Mouse (Mus musculus) kidney, embryonic 16.5 days (tissue): Measurements from ENCODE around the gene Actn1. TPM values are rescaled to one million over a fixed set of nuclear protein-coding genes. Genes with fewer than 3 reads are reported as not detected.

Experiments used
- ATAC-seq: fragments of 200-750 bp; cut with Nextera tagmentation; 2 replicates; pipeline ENCODE4 v1.8.0; 2017; ENCODE audit warnings: moderate TSS enrichment; ENCODE audit not compliant: low FRiP score, low TSS enrichment
- H3K27ac ChIP-seq: fragments of 300-500 bp; sonication (generic); 2 replicates; pipeline ENCODE4 v1.5.1; 2014; ENCODE audit warnings: low read length
- H3K27me3 ChIP-seq: fragments of 300-500 bp; sonication (generic); 2 replicates; pipeline ENCODE4 v1.6.1; 2014; ENCODE audit warnings: low read length, control low read depth, mixed read lengths; ENCODE audit not compliant: insufficient read depth
- H3K36me3 ChIP-seq: fragments of 300-500 bp; sonication (generic); 2 replicates; pipeline ENCODE4 v1.6.1; 2014; ENCODE audit warnings: low read length, control low read depth, mixed read lengths; ENCODE audit not compliant: insufficient read depth
- H3K4me1 ChIP-seq: fragments of 300-500 bp; sonication (generic); 2 replicates; pipeline ENCODE4 v1.6.1; 2014; ENCODE audit warnings: low read length, control low read depth, mixed read lengths; ENCODE audit not compliant: insufficient read depth
- H3K4me2 ChIP-seq: fragments of 300-500 bp; sonication (generic); replicated peaks from 2 replicates; pipeline ENCODE4 v1.6.1; 2014; ENCODE audit warnings: low read depth, low read length
- H3K4me3 ChIP-seq: fragments of 300-500 bp; sonication (generic); 2 replicates; pipeline ENCODE4 v1.5.1; 2014; ENCODE audit warnings: mild to moderate bottlenecking, low read length
- H3K9ac ChIP-seq: fragments of 300-500 bp; sonication (generic); replicated peaks from 2 replicates; pipeline ENCODE4 v1.6.1; 2014; ENCODE audit warnings: low read length
- H3K9me3 ChIP-seq: fragments of 300-500 bp; sonication (generic); 2 replicates; pipeline ENCODE4 v1.6.1; 2016; ENCODE audit warnings: low read length, control low read depth
- WGBS: fragments of 180-500 bp; shearing (Covaris S2); extraction: QIAGEN DNeasy Blood & Tissue Kit; methylation state at CpG from one replicate; pipeline ENCODE4 v1.1.7; 2014; 5-methylcytosine and 5-hydroxymethylcytosine counted together
- polyA plus RNA-seq: library from polyadenylated mRNA; unstranded; fragments of >200 nt; fragmentation: Nextera tagmentation; extraction: Ambion mirVana; gene quantifications from 2 replicates; pipeline ENCODE4 v1.2.1, GENCODE M21; 2015

Actn1 gene
- polyA plus RNA-seq, 1 experiment from 2014 or later = 44.8 TPM

DNA sequence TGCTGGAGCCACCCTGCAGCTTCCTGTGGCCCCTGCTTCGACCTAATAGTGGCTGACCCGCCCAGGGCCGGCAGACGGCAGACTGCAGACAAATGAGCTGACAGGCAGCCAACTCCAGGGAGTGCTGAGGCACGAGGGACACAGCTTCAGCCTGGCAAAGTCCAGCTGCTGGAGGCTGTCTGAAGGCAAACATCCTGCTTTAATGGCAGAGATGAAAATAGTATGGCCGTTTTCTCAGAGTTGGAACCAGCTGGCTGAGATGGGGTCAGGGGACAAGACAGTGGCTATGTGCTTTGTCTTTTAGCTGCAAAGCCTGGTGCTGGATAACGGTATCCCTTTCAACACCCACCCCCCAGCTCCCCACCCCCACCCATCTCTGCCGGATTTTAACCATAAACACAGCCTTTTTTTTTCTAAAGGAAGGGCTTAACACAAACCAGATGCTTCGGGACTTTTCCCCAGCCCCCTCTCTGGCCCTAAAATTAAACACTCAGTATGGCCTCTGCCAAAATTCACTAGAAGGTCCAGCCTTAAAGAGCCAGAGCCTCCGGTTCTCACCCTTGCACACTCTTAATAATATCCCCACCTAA lies 30.0 kb downstream of the Actn1 start:
- peaks cover 59% of the 10 kb centered on the region for H3K4me1 ChIP-seq

GRCm38 (mm10) chr12:80229010-80229800 lies 31.0 kb downstream of the Actn1 start:
- H3K27me3 ChIP-seq = no peaks in the 10 kb centered on the region
- H3K9me3 ChIP-seq = no peaks in the 10 kb centered on the region; the same call in 1 of the 2 replicates
- WGBS = 33% methylated on average over 5 of the region's 5 CpGs
- H3K4me2 ChIP-seq = 0 out of 2 replicates have a peak overlapping the region, but pooled peaks have one; percentile 11
- H3K4me1 ChIP-seq = peaks cover 66% of the 10 kb centered on the region
- peak overlapping the region; percentile 88 for H3K27ac ChIP-seq
- no peak overlapping the region for H3K4me3 ChIP-seq
- peaks cover 6% of the 10 kb centered on the region; the same call in 1 of the 2 replicates for H3K36me3 ChIP-seq
- 0 out of 2 replicates have a peak overlapping the region, but pooled peaks have one; percentile 32 for H3K9ac ChIP-seq
- ATAC-seq = no peak

More for the DNA sequence above, 30.0 kb downstream of the Actn1 start:
- peak overlapping the region; percentile 26 for H3K4me2 ChIP-seq
- peak overlapping the region; percentile 88 for H3K27ac ChIP-seq
- no peaks in the 10 kb centered on the region; the same call in 1 of the 2 replicates for H3K9me3 ChIP-seq
- 6% methylated on average over 10 of the region's 10 CpGs for WGBS
- no peaks in the 10 kb centered on the region for H3K27me3 ChIP-seq
- H3K36me3 ChIP-seq = peaks cover 12% of the 10 kb centered on the region; the same call in 1 of the 2 replicates
- H3K9ac ChIP-seq = 0 out of 2 replicates have a peak overlapping the region, but pooled peaks have one; percentile 32
- H3K4me3 ChIP-seq = no peak overlapping the region
- ATAC-seq = peak; percentile 92

- peak overlapping the region; percentile 19; the same call in 1 of the 2 replicates for H3K27ac ChIP-seq
- no peak overlapping the region for H3K4me3 ChIP-seq
- no peak overlapping the region for H3K4me2 ChIP-seq
- no peaks in the 10 kb centered on the region for H3K27me3 ChIP-seq
- ATAC-seq = no peak
- no peak overlapping the region for H3K9ac ChIP-seq
- H3K36me3 ChIP-seq = no peaks in the 10 kb centered on the region
- no peaks in the 10 kb centered on the region for H3K9me3 ChIP-seq
- peaks cover 75% of the 10 kb centered on the region for H3K4me1 ChIP-seq
- 89% methylated on average over 5 of the region's 5 CpGs for WGBS
Measured at GRCm38 (mm10) chr12:80228356-80228755, 31.8 kb downstream of the Actn1 start.

- no peak overlapping the region for H3K4me3 ChIP-seq
- ATAC-seq = no peak
- no peak overlapping the region for H3K4me2 ChIP-seq
- no peaks in the 10 kb centered on the region for H3K36me3 ChIP-seq
- 48% methylated on average over 3 of the region's 3 CpGs for WGBS
- no peaks in the 10 kb centered on the region for H3K9me3 ChIP-seq
- H3K27ac ChIP-seq = peak overlapping the region; percentile 19
- H3K9ac ChIP-seq = no peak overlapping the region
- no peaks in the 10 kb centered on the region for H3K27me3 ChIP-seq
- H3K4me1 ChIP-seq = peaks cover 80% of the 10 kb centered on the region
Measured at GRCm38 (mm10) chr12:80227835-80228234, 32.3 kb downstream of the Actn1 start.

DNA sequence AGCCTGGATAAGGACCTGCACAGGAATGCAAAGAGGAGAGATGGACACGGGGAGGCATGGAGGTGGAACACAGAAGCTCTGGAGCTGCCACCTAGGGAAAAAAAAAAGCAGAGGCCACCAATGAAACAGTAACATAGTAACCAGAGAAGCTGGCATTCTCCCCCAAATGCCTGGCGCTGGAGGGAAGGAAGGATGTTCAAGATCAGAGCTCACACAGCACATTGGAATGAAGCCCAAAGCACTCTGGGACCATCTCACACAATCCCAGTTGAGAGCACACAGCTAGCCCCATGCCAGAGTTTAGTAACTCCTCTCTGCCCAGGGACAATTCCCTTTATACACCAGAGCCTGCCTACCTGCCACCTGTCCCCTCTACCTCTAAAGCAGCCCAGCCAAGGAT lies 34.1 kb downstream of the Actn1 start:
- ATAC-seq = no peak
- 62% methylated on average over 2 of the region's 2 CpGs for WGBS
- H3K27ac ChIP-seq = no peak overlapping the region
- H3K27me3 ChIP-seq = no peaks in the 10 kb centered on the region
- H3K36me3 ChIP-seq = no peaks in the 10 kb centered on the region
- no peak overlapping the region for H3K4me3 ChIP-seq
- H3K4me2 ChIP-seq = no peak overlapping the region
- no peaks in the 10 kb centered on the region for H3K9me3 ChIP-seq
- H3K4me1 ChIP-seq = peaks cover 69% of the 10 kb centered on the region
- H3K9ac ChIP-seq = no peak overlapping the region

GRCm38 (mm10) chr12:80224241-80224731 lies 35.9 kb downstream of the Actn1 start:
- peak; percentile 9; the same call in 1 of the 2 replicates for ATAC-seq
- Histone ChIP-seq H3K27me3 (no peaks in the 10 kb centered on the region), H3K9ac (no peak overlapping the region), H3K4me1 (peaks cover 61% of the 10 kb centered on the region), H3K4me2 (no peak overlapping the region), H3K4me3 (no peak overlapping the region), H3K36me3 (no peaks in the 10 kb centered on the region), H3K9me3 (no peaks in the 10 kb centered on the region), H3K27ac (0 out of 2 replicates have a peak overlapping the region, but pooled peaks have one; percentile 9)
- WGBS = 63% methylated on average over 8 of the region's 8 CpGs

GRCm38 (mm10) chr12:80223511-80223910 lies 36.7 kb downstream of the Actn1 start:
- Histone ChIP-seq H3K4me3 (no peak overlapping the region), H3K9me3 (no peaks in the 10 kb centered on the region), H3K36me3 (no peaks in the 10 kb centered on the region), H3K4me1 (peaks cover 61% of the 10 kb centered on the region), H3K27ac (no peak overlapping the region), H3K9ac (no peak overlapping the region), H3K27me3 (no peaks in the 10 kb centered on the region), H3K4me2 (no peak overlapping the region)
- ATAC-seq = peak; percentile 65
- WGBS = 42% methylated on average over 8 of the region's 8 CpGs

DNA sequence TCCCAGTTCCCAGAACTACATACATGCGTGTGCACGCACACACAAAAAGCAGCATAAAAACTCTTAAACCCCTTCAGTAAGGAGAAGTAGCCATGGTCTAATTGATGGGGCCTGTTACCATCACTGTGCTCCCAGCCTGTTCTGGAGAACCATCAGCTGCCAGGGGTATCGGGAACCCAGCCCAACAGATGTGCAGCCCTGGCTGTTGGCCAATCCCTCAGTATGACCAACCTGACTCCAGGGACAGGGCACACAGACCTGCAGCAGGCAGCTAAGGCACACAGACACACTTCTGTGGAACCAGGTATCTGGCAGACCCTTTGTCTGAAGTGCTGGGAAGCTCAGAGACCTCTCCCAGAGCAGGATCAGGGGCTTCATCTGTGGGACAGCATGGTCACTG lies 37.7 kb downstream of the Actn1 start:
- WGBS = 97% methylated on average over 3 of the region's 3 CpGs

DNA sequence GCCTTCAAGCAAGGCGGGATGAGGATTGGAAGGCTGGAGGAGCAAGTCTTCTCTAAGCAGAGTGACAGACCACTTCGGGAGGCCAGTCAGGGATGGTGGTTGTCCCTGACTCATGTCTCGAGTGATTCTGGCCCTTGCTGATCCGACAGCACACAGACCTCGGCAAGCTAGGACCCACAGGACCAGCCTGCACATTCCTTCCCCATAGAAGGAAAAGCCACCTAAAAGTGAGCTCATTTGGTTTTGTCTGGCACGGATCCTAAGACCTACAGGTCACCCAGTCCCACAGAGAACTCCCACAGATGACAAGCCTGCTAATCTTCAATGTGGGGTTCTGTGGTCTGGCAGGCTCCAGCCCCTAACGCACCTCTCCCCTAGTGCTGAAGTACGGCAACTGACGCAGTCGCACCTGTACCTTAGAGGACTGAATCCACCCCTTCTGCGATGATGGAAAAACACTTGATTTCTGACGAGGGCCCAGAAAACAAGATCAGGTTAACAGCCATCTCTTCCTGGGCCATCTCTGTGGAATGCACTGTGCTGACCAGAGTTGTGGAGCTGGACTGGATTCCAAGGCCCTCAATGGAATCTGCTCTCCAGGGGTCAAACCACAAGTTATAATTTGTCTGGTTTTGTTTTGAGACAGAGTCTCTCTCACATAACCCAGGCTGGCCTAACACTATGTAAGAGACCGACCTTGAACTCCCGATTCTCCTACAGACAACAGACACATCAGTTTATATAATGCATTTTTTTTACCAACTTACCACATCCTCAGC lies 39.7 kb downstream of the Actn1 start:
- H3K36me3 ChIP-seq = no peaks in the 10 kb centered on the region

More for the DNA sequence above, 37.7 kb downstream of the Actn1 start:
- H3K9ac ChIP-seq = no peak overlapping the region
- no peaks in the 10 kb centered on the region for H3K9me3 ChIP-seq
- H3K36me3 ChIP-seq = no peaks in the 10 kb centered on the region
- H3K4me3 ChIP-seq = no peak overlapping the region
- peaks cover 60% of the 10 kb centered on the region for H3K4me1 ChIP-seq
- no peaks in the 10 kb centered on the region for H3K27me3 ChIP-seq
- ATAC-seq = no peak
- no peak overlapping the region for H3K27ac ChIP-seq
- H3K4me2 ChIP-seq = no peak overlapping the region

More for the DNA sequence above, 39.7 kb downstream of the Actn1 start:
- Histone ChIP-seq H3K9ac (no peak overlapping the region), H3K27ac (peak overlapping the region; percentile 64), H3K4me2 (no peak overlapping the region), H3K4me3 (no peak overlapping the region), H3K4me1 (peaks cover 69% of the 10 kb centered on the region), H3K27me3 (no peaks in the 10 kb centered on the region), H3K9me3 (no peaks in the 10 kb centered on the region)
- WGBS = 67% methylated on average over 14 of the region's 14 CpGs
- no peak for ATAC-seq
